Mouse (Mus musculus) MN1 (cell line): ENCODE data around the gene Dcpp2.
"Not testable (repeated sequence)": the region's sequence is repeated elsewhere in the genome, so short reads cannot be mapped to it uniquely, and the experiment has no call there.

Source experiments
- DNase-seq: peaks from one replicate; pipeline ENCODE4 v3.0.0-alpha.2; 2016; ENCODE audit warnings: low spot score

The Dcpp2 gene

DNA sequence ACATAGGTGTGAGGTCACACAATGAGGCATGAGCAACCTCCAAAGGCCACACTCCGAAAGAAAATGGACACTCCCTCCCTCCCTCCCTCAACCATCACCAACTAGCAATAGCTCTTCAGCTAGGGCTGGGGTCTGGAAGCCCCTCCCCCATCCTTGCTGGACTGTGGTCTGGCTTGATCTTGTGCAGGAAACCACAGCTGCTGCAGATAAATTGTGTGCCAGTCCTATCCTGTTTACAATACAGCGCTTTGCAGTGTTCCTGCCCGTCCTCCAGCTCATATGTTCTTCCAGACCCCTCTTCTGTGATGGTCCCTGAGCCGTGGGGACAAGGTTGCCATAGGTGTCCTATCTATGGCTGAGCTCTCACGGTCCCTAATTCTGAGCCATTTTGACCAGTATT lies 50.5 kb downstream of the Dcpp2 start:
- no peak for DNase-seq

DNA sequence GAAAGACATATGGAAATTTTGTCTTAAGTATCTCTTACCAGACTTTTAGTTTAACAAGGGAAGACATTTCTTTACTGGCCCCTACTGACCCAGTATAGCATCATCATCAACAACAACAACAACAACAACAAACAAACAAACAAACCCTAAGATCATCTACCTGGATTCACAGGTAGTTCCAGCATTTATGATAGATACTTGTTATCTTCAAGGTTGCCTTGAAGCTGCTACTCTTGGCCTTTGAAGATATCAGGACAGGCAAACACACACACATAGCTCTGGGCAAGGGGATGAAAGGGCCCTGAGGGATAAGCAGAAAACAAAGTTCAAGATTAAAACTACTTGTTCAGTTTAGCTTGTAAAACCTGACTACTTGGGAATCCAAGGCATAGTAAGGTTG lies 60.7 kb downstream of the Dcpp2 start, which contains the start of gene Sbp:
Gene Sbp, plus strand, starts transcription at position 301 of the 400 bp plus-strand sequence.
- DNase-seq, result no peak

DNA sequence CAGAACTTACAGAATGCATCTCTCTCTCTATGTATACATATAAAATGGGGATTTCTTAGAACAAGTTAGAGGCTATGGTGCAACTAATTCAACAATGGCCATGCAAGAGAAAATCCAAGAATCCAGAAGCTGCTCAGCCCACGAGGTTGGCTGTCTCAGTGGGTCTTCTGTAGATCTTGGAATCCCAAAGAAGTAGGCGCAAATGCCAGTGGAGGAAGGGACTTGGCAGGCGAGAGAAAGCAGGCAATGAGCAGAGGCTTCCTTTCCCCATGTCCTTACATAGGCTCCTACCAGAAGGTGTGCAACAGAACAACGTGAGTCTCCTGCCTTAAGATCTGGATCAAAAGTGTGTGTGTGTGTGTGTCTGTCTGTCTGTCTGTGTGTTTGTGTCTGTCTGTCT lies 66.8 kb downstream of the Dcpp2 start:
- DNase-seq, result not testable (repeated sequence)

DNA sequence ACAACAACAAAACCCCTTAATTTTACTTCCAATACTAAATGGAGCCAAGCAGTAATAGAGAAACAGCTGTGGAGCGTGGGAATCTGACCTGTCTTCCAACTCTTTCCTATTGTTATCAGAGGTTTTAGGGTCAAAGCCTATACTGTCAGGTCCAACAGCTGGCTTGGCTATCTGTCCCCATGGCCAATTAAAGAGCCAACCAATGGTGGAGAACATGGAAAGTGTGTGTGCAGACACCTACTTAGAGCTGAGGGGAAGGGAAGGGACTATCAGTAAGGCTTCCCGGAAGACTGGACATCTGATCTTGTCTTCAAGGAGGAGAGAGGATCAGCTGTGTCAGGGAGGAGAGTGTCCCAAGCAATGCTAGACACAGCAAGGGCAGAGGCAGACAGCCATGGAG lies 68.4 kb downstream of the Dcpp2 start:
- no peak for DNase-seq
